24 mouse cellular contexts compared by ENCODE assay signal in the genomic region with DNA sequence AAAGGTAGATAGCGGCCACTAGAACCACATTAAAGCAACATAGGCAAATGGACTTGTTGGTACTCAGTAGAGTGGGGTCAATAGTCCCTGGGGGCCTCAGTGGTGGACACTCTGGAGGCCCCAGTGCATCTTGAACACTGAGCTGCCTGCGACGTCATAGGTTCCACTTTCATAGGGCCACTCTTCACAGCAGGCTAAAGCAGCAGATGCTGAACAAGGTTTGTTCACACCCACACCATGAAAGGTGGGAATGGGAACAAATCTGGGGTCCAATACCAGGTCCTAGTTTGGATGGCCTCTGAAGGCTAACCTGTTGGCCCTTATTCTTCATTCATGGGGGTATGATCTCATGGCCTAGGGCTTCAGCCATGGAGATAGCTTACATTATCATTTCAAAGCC.
"Had no signal": no experiment of that assay in that cellular context is flagged by ENCODE, and none has a peak within 500 bp of the region (broad histone marks: within the 10 kb centered on the region; RNA-seq: fewer than 3 reads in every experiment).

No protein-coding gene starts in this region.

- H3K4me3 ChIP-seq: gastrocnemius, adult 2 months; heart, adult 2 months; heart, embryonic 10.5 days; heart, embryonic 12.5 days; hindbrain, embryonic 10.5 days; hindbrain, embryonic 12.5 days; intestine, embryonic 15.5 days; layer of hippocampus, adult 2 months; limb, embryonic 10.5 days; limb, embryonic 12.5 days; liver, embryonic 13.5 days had no signal

- H3K4me1 ChIP-seq: heart, embryonic 10.5 days; heart, embryonic 12.5 days; hindbrain, embryonic 12.5 days; intestine, embryonic 15.5 days; limb, embryonic 10.5 days; limb, embryonic 12.5 days; liver, embryonic 13.5 days had no signal

- H3K36me3 ChIP-seq: heart, embryonic 10.5 days; heart, embryonic 12.5 days; hindbrain, embryonic 10.5 days; hindbrain, embryonic 12.5 days; intestine, embryonic 15.5 days; limb, embryonic 10.5 days; limb, embryonic 12.5 days; liver, embryonic 13.5 days had no signal

- H3K9ac ChIP-seq: heart, embryonic 12.5 days; hindbrain, embryonic 12.5 days; hindbrain, embryonic 14.5 days; intestine, embryonic 15.5 days; limb, embryonic 12.5 days; liver, embryonic 13.5 days had no signal

- H3K4me2 ChIP-seq: heart, embryonic 12.5 days; hindbrain, embryonic 12.5 days; hindbrain, embryonic 14.5 days; intestine, embryonic 15.5 days; limb, embryonic 12.5 days; liver, embryonic 11.5 days; liver, embryonic 13.5 days had no signal

- H3K9me3 ChIP-seq: heart, embryonic 10.5 days; heart, embryonic 12.5 days; hindbrain, embryonic 10.5 days; hindbrain, embryonic 12.5 days; intestine, embryonic 15.5 days; limb, embryonic 10.5 days; limb, embryonic 12.5 days; liver, embryonic 13.5 days had no signal

- ATAC-seq: hindbrain, embryonic 16.5 days; inflammation-experienced regulatory T-cells, adult 6 months; intestine, embryonic 15.5 days; intestine, postnatal 0 days had no signal

- H3K27ac ChIP-seq: gastrocnemius, adult 2 months; heart, adult 2 months; heart, embryonic 10.5 days; hindbrain, embryonic 10.5 days; hindbrain, embryonic 12.5 days; hindbrain, embryonic 14.5 days; intestine, embryonic 15.5 days; layer of hippocampus, adult 2 months; limb, embryonic 10.5 days; limb, embryonic 12.5 days; liver, embryonic 13.5 days had no signal

- H3K27me3 ChIP-seq: heart, embryonic 12.5 days; intestine, embryonic 15.5 days; limb, embryonic 12.5 days; liver, embryonic 13.5 days had no signal

- DNase-seq: gastrocnemius, adult 2 months; gastrocnemius, postnatal 10 days; gastrocnemius, postnatal 25 days; heart, adult 2 months; kidney, adult 18-20 months; kidney, adult 8-10 months; kidney, postnatal 10 days; kidney, postnatal 25 days; kidney, postnatal 4 days; liver; liver, embryonic 13.5 days had no signal
